Mouse (Mus musculus) ES-E14 (cell line): Measurements from ENCODE around the gene Pou3f1.

Experiments
- CHD2 ChIP-seq: IDR thresholded peaks from 2 replicates; pipeline ENCODE4 v1.6.1; 2014; ENCODE audit warnings: mild to moderate bottlenecking, low read depth, low read length, inconsistent platforms
- HCFC1 ChIP-seq: IDR thresholded peaks from 2 replicates; pipeline ENCODE4 v1.6.1; 2012; ENCODE audit warnings: low read length, inconsistent platforms, borderline replicate concordance; ENCODE audit not compliant: insufficient read depth
- ZC3H11A ChIP-seq: IDR thresholded peaks from 2 replicates; pipeline ENCODE4 v1.6.1; 2012; ENCODE audit warnings: low read depth, mild to moderate bottlenecking, inconsistent platforms, low read length, borderline replicate concordance

GRCm38 (mm10) chr4:124674334-124675032, 17.9 kb downstream of the Pou3f1 start:
- TF ChIP-seq ZC3H11A (no peak), CHD2 (no peak), HCFC1 (no peak)
